Mouse (Mus musculus) heart, postnatal 36 days (tissue): ENCODE measurements around the gene Ankrd31. TPM values are rescaled to one million over a fixed set of nuclear protein-coding genes. Genes with fewer than 3 reads are reported as not detected.
"Not testable (repeated sequence)": the region's sequence is repeated elsewhere in the genome, so short reads cannot be mapped to it uniquely, and the experiment has no call there.

Source experiments
- DNase-seq, 2 experiments: peaks; one replicate each; pipeline ENCODE4 v3.0.0; 2021 to 2022
- intact Hi-C: fragments of 180-260 bp; cut with DNase I; formaldehyde crosslinking; loops from one replicate; pipeline ENCODE4 v1.15.1; 2025
- total RNA-seq, 2 experiments: library from RNA; stranded (reverse); gene quantifications; 2 replicates each; pipeline ENCODE4 v1.2.3; 2021

Gene Ankrd31
- not detected for total RNA-seq

GRCm38 (mm10) chr13:96748109-96748845, at the start of gene Ankrd31:
TSS of gene Ankrd31 (plus strand) at chr13:96748272.
- DNase-seq: no peak

GRCm38 (mm10) chr13:96702567-96703278, 45.3 kb upstream of the Ankrd31 start:
- no peak for DNase-seq
- intact Hi-C loops: no loop called here

More at GRCm38 (mm10) chr13:96748109-96748845, at the start of gene Ankrd31:
- intact Hi-C loops: no loop called here

GRCm38 (mm10) chr13:96709269-96710233, 38.5 kb upstream of the Ankrd31 start:
- DNase-seq: no peak
- intact Hi-C loops: no loop called here

- intact Hi-C loops: no loop called here
- no peak for DNase-seq
Observed at GRCm38 (mm10) chr13:96716311-96716710, 31.8 kb upstream of the Ankrd31 start.

- intact Hi-C loops: no loop called here
Observed at GRCm38 (mm10) chr13:96717821-96718220, 30.3 kb upstream of the Ankrd31 start.

GRCm38 (mm10) chr13:96720003-96720402, 28.1 kb upstream of the Ankrd31 start:
- intact Hi-C loops: no loop called here
- DNase-seq: no peak

More at GRCm38 (mm10) chr13:96717821-96718220, 30.3 kb upstream of the Ankrd31 start:
- no peak for DNase-seq

GRCm38 (mm10) chr13:96728289-96728688, 19.8 kb upstream of the Ankrd31 start:
- DNase-seq: no peak
- intact Hi-C loops: no loop called here

- intact Hi-C loops: no loop called here
- no peak for DNase-seq
Observed at GRCm38 (mm10) chr13:96729146-96729545, 18.9 kb upstream of the Ankrd31 start.

- intact Hi-C loops: no loop called here
- no peak for DNase-seq
Observed at GRCm38 (mm10) chr13:96730116-96730515, 18.0 kb upstream of the Ankrd31 start.

GRCm38 (mm10) chr13:96735175-96735574, 12.9 kb upstream of the Ankrd31 start:
- DNase-seq: no peak
- intact Hi-C loops: no loop called here

- intact Hi-C loops: no loop called here
- DNase-seq: no peak
Observed at GRCm38 (mm10) chr13:96740159-96740558, 7.9 kb upstream of the Ankrd31 start.

GRCm38 (mm10) chr13:96742871-96743270, 5.2 kb upstream of the Ankrd31 start:
- DNase-seq: no peak
- intact Hi-C loops: no loop called here

GRCm38 (mm10) chr13:96746055-96746454, 2.0 kb upstream of the Ankrd31 start:
- no peak for DNase-seq
- intact Hi-C loops: no loop called here

GRCm38 (mm10) chr13:96749859-96750258, 1.8 kb downstream of the Ankrd31 start:
- intact Hi-C loops: no loop called here

GRCm38 (mm10) chr13:96760848-96761247, 12.8 kb downstream of the Ankrd31 start:
- intact Hi-C loops: no loop called here
- no peak for DNase-seq

More at GRCm38 (mm10) chr13:96749859-96750258, 1.8 kb downstream of the Ankrd31 start:
- no peak for DNase-seq

- DNase-seq, intact Hi-C loops: not testable (repeated sequence)
Observed at GRCm38 (mm10) chr13:96786071-96786470, 38.0 kb downstream of the Ankrd31 start.

- intact Hi-C loops: no loop called here
- DNase-seq: no peak
Observed at GRCm38 (mm10) chr13:96793451-96793850, 45.4 kb downstream of the Ankrd31 start.

GRCm38 (mm10) chr13:96795301-96795700, 47.2 kb downstream of the Ankrd31 start:
- intact Hi-C loops: no loop called here
- no peak for DNase-seq

GRCm38 (mm10) chr13:96797500-96797899, 49.4 kb downstream of the Ankrd31 start:
- DNase-seq: no peak
- intact Hi-C loops: no loop called here

- no peak for DNase-seq
- intact Hi-C loops: loop anchor here (10.0 kb wide), 2 partner anchors 155 to 205 kb away; no protein-coding TSS in a partner anchor
Observed at GRCm38 (mm10) chr13:96849752-96850151, 101.7 kb downstream of the Ankrd31 start.

GRCm38 (mm10) chr13:96852133-96852532, 104.1 kb downstream of the Ankrd31 start:
- intact Hi-C loops: loop anchor here (10.0 kb wide), 2 partner anchors 153 to 203 kb away; no protein-coding TSS in a partner anchor
- DNase-seq: no peak
